Mouse (Mus musculus) layer of hippocampus, postnatal 36 days (tissue): Measurements from ENCODE around the gene Aldh3a2. TPM values are rescaled to one million over a fixed set of nuclear protein-coding genes. Genes with fewer than 3 reads are reported as not detected.

ENCODE experiments used
- DNase-seq, 2 experiments: peaks; one replicate each; pipeline ENCODE4 v3.0.0; 2022
- total RNA-seq, 2 experiments: library from RNA; stranded (reverse); gene quantifications; 2 replicates each; pipeline ENCODE4 v1.2.3; 2021

The Aldh3a2 gene
- total RNA-seq, 2 experiments from 2014 or later = 57.8 to 60.8 TPM

- DNase-seq = no peak
These were observed 6.7 kb upstream of the Aldh3a2 start for GRCm38 (mm10) chr11:61273928-61274327.

GRCm38 (mm10) chr11:61271612-61272011 is 4.3 kb upstream of the Aldh3a2 start:
- DNase-seq = no peak

- DNase-seq = no peak
These were observed 3.1 kb upstream of the Aldh3a2 start for GRCm38 (mm10) chr11:61270406-61270805.

GRCm38 (mm10) chr11:61268626-61269349 is 1.5 kb upstream of the Aldh3a2 start:
- no peak for DNase-seq

- no peak for DNase-seq
These were observed 3.4 kb downstream of the Aldh3a2 start for GRCm38 (mm10) chr11:61263841-61264240.

- no peak for DNase-seq
These were observed 4.7 kb downstream of the Aldh3a2 start for GRCm38 (mm10) chr11:61262516-61262915.

GRCm38 (mm10) chr11:61259106-61259505 is 8.2 kb downstream of the Aldh3a2 start:
- DNase-seq = no peak

GRCm38 (mm10) chr11:61252807-61253206 is 14.5 kb downstream of the Aldh3a2 start:
- DNase-seq = no peak

- no peak for DNase-seq
These were observed 15.5 kb downstream of the Aldh3a2 start for GRCm38 (mm10) chr11:61251741-61252140.

- no peak for DNase-seq
These were observed 22.9 kb downstream of the Aldh3a2 start for GRCm38 (mm10) chr11:61244406-61244805.

- DNase-seq = no peak
These were observed 31.2 kb downstream of the Aldh3a2 start for GRCm38 (mm10) chr11:61236015-61236414.

GRCm38 (mm10) chr11:61234174-61234573 is 33.1 kb downstream of the Aldh3a2 start:
- DNase-seq = no peak

- DNase-seq = peak; percentile 30 to 52
These were observed 35.9 kb downstream of the Aldh3a2 start for GRCm38 (mm10) chr11:61231329-61231728.

GRCm38 (mm10) chr11:61228406-61228805 is 38.9 kb downstream of the Aldh3a2 start:
- no peak for DNase-seq

- DNase-seq = no peak
These were observed 39.4 kb downstream of the Aldh3a2 start for GRCm38 (mm10) chr11:61227816-61228215.

- peak; percentile 56 to 65 for DNase-seq
These were observed 41.3 kb downstream of the Aldh3a2 start for GRCm38 (mm10) chr11:61225941-61226412.

GRCm38 (mm10) chr11:61225511-61225910 is 41.8 kb downstream of the Aldh3a2 start:
- DNase-seq = no peak

- DNase-seq = no peak
These were observed 42.4 kb downstream of the Aldh3a2 start for GRCm38 (mm10) chr11:61224907-61225306.

- no peak for DNase-seq
These were observed 43.0 kb downstream of the Aldh3a2 start for GRCm38 (mm10) chr11:61224234-61224744.

GRCm38 (mm10) chr11:61222971-61223745 is 44.1 kb downstream of the Aldh3a2 start:
- DNase-seq = no peak

GRCm38 (mm10) chr11:61222007-61222406 is 45.3 kb downstream of the Aldh3a2 start:
- DNase-seq = no peak

GRCm38 (mm10) chr11:61220156-61220881 is 46.9 kb downstream of the Aldh3a2 start:
- peak; percentile 27 to 32 for DNase-seq

GRCm38 (mm10) chr11:61215936-61216335 is 51.3 kb downstream of the Aldh3a2 start:
- no peak for DNase-seq
